Mouse (Mus musculus) liver, embryonic 14.5 days (tissue): ENCODE results near the gene Hacd2. TPM values are rescaled to one million over a fixed set of nuclear protein-coding genes. Genes with fewer than 3 reads are reported as not detected.

Source experiments
- ATAC-seq: fragments of 200-750 bp; cut with Nextera tagmentation; 2 replicates; pipeline ENCODE4 v1.8.0; 2017; ENCODE audit warnings: moderate number of reproducible peaks, mild to moderate bottlenecking, moderate library complexity; ENCODE audit not compliant: insufficient read depth
- DNase-seq, 3 experiments: peaks; one replicate each; pipeline ENCODE4 v3.0.0-alpha.2; 2012 to 2013; ENCODE audit warnings: low read depth in 3 of 3, low spot score in 3 of 3
- H3K27ac ChIP-seq: fragments of 300-500 bp; sonication (generic); 2 replicates; pipeline ENCODE4 v1.5.1; 2014; ENCODE audit warnings: moderate library complexity, mild to moderate bottlenecking, control low read depth, inconsistent platforms
- H3K27me3 ChIP-seq: fragments of 300-500 bp; sonication (generic); 2 replicates; pipeline ENCODE4 v1.6.1; 2014; ENCODE audit warnings: mild to moderate bottlenecking, low read length, moderate library complexity; ENCODE audit not compliant: control insufficient read depth, insufficient read depth
- H3K36me3 ChIP-seq: fragments of 300-500 bp; sonication (generic); replicated peaks from 2 replicates; pipeline ENCODE4 v1.6.1; 2014; ENCODE audit warnings: low read depth; ENCODE audit not compliant: control insufficient read depth, insufficient read depth
- H3K4me1 ChIP-seq, 2 experiments: fragments of 200-500 bp in 1 of 2; fragments of 300-500 bp in 1 of 2; sonication (generic) in 1 of 2; replicated peaks; 2 replicates each; pipeline ENCODE4 v1.6.1; 2012 to 2014; ENCODE audit warnings: antibody characterized with exemption in 1 of 2, inconsistent platforms in 1 of 2, low read length in 1 of 2; ENCODE audit not compliant: control insufficient read depth in 2 of 2, insufficient read depth in 2 of 2
- H3K4me2 ChIP-seq: fragments of 300-500 bp; sonication (generic); 2 replicates; pipeline ENCODE4 v1.6.1; 2014; ENCODE audit warnings: low read depth, mild to moderate bottlenecking, control low read depth, moderate library complexity
- H3K4me3 ChIP-seq, 2 experiments: fragments of 200-500 bp in 1 of 2; fragments of 300-500 bp in 1 of 2; sonication (generic) in 1 of 2; 2 replicates each; pipeline ENCODE4 v1.5.1; 2012 to 2014; ENCODE audit warnings: low read depth in 2 of 2, low read length in 2 of 2, mild to moderate bottlenecking in 2 of 2, control low read depth in 1 of 2, inconsistent platforms in 1 of 2, moderate library complexity in 1 of 2; ENCODE audit not compliant: insufficient read depth in 1 of 2
- H3K9ac ChIP-seq: fragments of 300-500 bp; sonication (generic); replicated peaks from 2 replicates; pipeline ENCODE4 v1.6.1; 2014; ENCODE audit warnings: mild to moderate bottlenecking, control low read depth, moderate library complexity
- H3K9me3 ChIP-seq: fragments of 300-500 bp; sonication (generic); 2 replicates; pipeline ENCODE4 v1.6.1; 2016; ENCODE audit warnings: low read length, mixed read lengths; ENCODE audit not compliant: control insufficient read depth
- CTCF ChIP-seq: IDR thresholded peaks from 2 replicates; pipeline ENCODE4 v1.5.1; 2016; ENCODE audit warnings: antibody characterized with exemption, low read depth, control low read depth
- EP300 ChIP-seq: IDR thresholded peaks from 2 replicates; pipeline ENCODE4 v1.6.1; 2016; ENCODE audit warnings: antibody characterized with exemption, low read depth
- WGBS: fragments of 180-500 bp; shearing (Covaris S2); extraction: QIAGEN DNeasy Blood & Tissue Kit; methylation state at CpG from one replicate; pipeline ENCODE4 v1.1.7; 2014; ENCODE audit not compliant: insufficient replicate concordance; 5-methylcytosine and 5-hydroxymethylcytosine counted together
- polyA plus RNA-seq, 2 experiments: library from polyadenylated mRNA; depleted of rRNA in 1 of 2; stranded (reverse) in 1 of 2; unstranded in 1 of 2; fragments of >200 nt; fragmentation: Nextera tagmentation in 1 of 2; extraction: Ambion mirVana in 1 of 2; gene quantifications; 2 replicates each; pipeline versions ENCODE4 v1.2.1 to v1.2.3; 2012 to 2014

Gene Hacd2
- polyA plus RNA-seq, 2 experiments = 33.4 to 55.5 TPM

- no peak overlapping the region for H3K4me2 ChIP-seq
- H3K4me3 ChIP-seq = no peak overlapping the region
- 33% methylated on average over 11 of the region's 11 CpGs for WGBS
- DNase-seq (no peak), ATAC-seq (no peak)
- no peak for TF ChIP-seq EP300
- no peaks in the 10 kb centered on the region for H3K4me1 ChIP-seq
- no peaks in the 10 kb centered on the region for H3K9me3 ChIP-seq
- H3K9ac ChIP-seq = no peak overlapping the region
- no peak overlapping the region for H3K27ac ChIP-seq
- H3K27me3 ChIP-seq = no peaks in the 10 kb centered on the region
- H3K36me3 ChIP-seq = no peaks in the 10 kb centered on the region
Measured at GRCm38 (mm10) chr16:35139873-35140619, 117.8 kb downstream of the Hacd2 start.

DNA sequence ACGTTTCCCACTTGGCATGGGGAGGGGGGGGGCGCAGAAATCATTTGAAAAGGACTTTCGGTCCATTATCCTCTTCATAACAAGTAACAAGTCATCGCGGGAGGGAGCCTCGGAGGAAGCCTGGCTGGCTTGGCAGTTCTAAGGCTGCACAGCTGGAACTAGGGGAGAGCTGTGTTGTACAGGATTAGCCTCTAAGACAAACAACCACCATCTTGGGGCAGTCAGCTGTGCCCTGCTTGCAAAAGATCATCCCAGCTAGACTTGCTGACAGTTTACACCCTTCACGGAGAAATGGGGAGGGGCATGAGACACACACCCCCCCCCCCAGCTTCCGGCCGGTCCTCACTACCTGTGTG lies 118.4 kb downstream of the Hacd2 start:
- no peaks in the 10 kb centered on the region for H3K36me3 ChIP-seq
- ATAC-seq (no peak), DNase-seq (no peak)
- H3K27me3 ChIP-seq = no peaks in the 10 kb centered on the region
- no peak overlapping the region for H3K27ac ChIP-seq
- TF ChIP-seq EP300 (no peak), CTCF (no peak)
- no peaks in the 10 kb centered on the region for H3K4me1 ChIP-seq
- H3K4me3 ChIP-seq = no peak overlapping the region
- no peak overlapping the region for H3K4me2 ChIP-seq
- no peak overlapping the region for H3K9ac ChIP-seq
- H3K9me3 ChIP-seq = no peaks in the 10 kb centered on the region
- 62% methylated on average over 9 of the region's 9 CpGs for WGBS

DNA sequence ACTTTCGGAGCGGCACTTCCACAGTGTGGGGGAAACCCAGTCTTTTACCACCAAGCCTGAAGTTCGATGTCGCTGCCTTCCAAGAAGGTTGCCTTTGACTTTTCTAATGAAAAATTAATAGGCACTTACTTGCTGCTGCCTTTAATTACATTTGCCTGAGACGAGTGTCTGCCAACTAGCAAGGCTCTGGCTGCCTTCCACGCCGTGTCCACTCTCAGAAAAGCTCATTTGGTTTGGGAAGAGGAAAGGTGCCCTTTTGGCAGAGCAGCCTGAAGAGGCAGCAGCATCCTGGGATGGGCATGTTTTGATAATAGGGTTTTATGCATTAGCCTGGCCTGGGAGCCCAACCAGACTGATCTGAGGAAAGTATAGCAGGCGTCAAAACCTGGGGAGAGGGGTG lies 119.6 kb downstream of the Hacd2 start:
- TF ChIP-seq CTCF (no peak), EP300 (no peak)
- DNase-seq (no peak), ATAC-seq (no peak)
- no peak overlapping the region for H3K4me2 ChIP-seq
- 68% methylated on average over 8 of the region's 8 CpGs for WGBS
- H3K27me3 ChIP-seq = no peaks in the 10 kb centered on the region
- H3K4me1 ChIP-seq = no peaks in the 10 kb centered on the region
- H3K27ac ChIP-seq = no peak overlapping the region
- H3K36me3 ChIP-seq = no peaks in the 10 kb centered on the region
- H3K9ac ChIP-seq = no peak overlapping the region
- H3K9me3 ChIP-seq = no peaks in the 10 kb centered on the region
- no peak overlapping the region for H3K4me3 ChIP-seq

- H3K27ac ChIP-seq = no peak overlapping the region
- H3K27me3 ChIP-seq = peaks cover 3% of the 10 kb centered on the region
- no peak overlapping the region for H3K9ac ChIP-seq
- WGBS = 20% methylated on average over 4 of the region's 4 CpGs
- H3K9me3 ChIP-seq = no peaks in the 10 kb centered on the region
- no peak for DNase-seq
- no peaks in the 10 kb centered on the region for H3K36me3 ChIP-seq
- no peaks in the 10 kb centered on the region for H3K4me1 ChIP-seq
- H3K4me3 ChIP-seq = no peak overlapping the region
- no peak for ATAC-seq
- TF ChIP-seq EP300 (no peak), CTCF (no peak)
- H3K4me2 ChIP-seq = no peak overlapping the region
Measured at GRCm38 (mm10) chr16:35146153-35146552, 123.9 kb downstream of the Hacd2 start.

- 9% methylated on average over 12 of the region's 12 CpGs for WGBS
- Histone ChIP-seq H3K27me3 (peaks cover 65% of the 10 kb centered on the region), H3K9ac (no peak overlapping the region), H3K36me3 (no peaks in the 10 kb centered on the region), H3K4me2 (no peak overlapping the region), H3K4me1 (no peaks in the 10 kb centered on the region), H3K9me3 (no peaks in the 10 kb centered on the region), H3K27ac (no peak overlapping the region), H3K4me3 (no peak overlapping the region)
- ATAC-seq = no peak
- no peak for DNase-seq
- TF ChIP-seq EP300 = no peak
- no peak for TF ChIP-seq CTCF
Measured at GRCm38 (mm10) chr16:35153146-35153755, 131.0 kb downstream of the Hacd2 start.
